Mouse (Mus musculus) liver, embryonic 14.5 days (tissue): ENCODE results near the gene Sema4d. TPM values are rescaled to one million over a fixed set of nuclear protein-coding genes. Genes with fewer than 3 reads are reported as not detected.
A peak's percentile ranks its signal among the peaks of the same experiment; 100 is the strongest.

Source experiments
- ATAC-seq: fragments of 200-750 bp; cut with Nextera tagmentation; 2 replicates; pipeline ENCODE4 v1.8.0; 2017; ENCODE audit warnings: moderate number of reproducible peaks, mild to moderate bottlenecking, moderate library complexity; ENCODE audit not compliant: insufficient read depth
- DNase-seq, 3 experiments: peaks; one replicate each; pipeline ENCODE4 v3.0.0-alpha.2; 2012 to 2013; ENCODE audit warnings: low read depth in 3 of 3, low spot score in 3 of 3
- H3K27ac ChIP-seq: fragments of 300-500 bp; sonication (generic); 2 replicates; pipeline ENCODE4 v1.5.1; 2014; ENCODE audit warnings: moderate library complexity, mild to moderate bottlenecking, control low read depth, inconsistent platforms
- H3K27me3 ChIP-seq: fragments of 300-500 bp; sonication (generic); 2 replicates; pipeline ENCODE4 v1.6.1; 2014; ENCODE audit warnings: mild to moderate bottlenecking, low read length, moderate library complexity; ENCODE audit not compliant: control insufficient read depth, insufficient read depth
- H3K36me3 ChIP-seq: fragments of 300-500 bp; sonication (generic); replicated peaks from 2 replicates; pipeline ENCODE4 v1.6.1; 2014; ENCODE audit warnings: low read depth; ENCODE audit not compliant: control insufficient read depth, insufficient read depth
- H3K4me1 ChIP-seq, 2 experiments: fragments of 200-500 bp in 1 of 2; fragments of 300-500 bp in 1 of 2; sonication (generic) in 1 of 2; replicated peaks; 2 replicates each; pipeline ENCODE4 v1.6.1; 2012 to 2014; ENCODE audit warnings: antibody characterized with exemption in 1 of 2, inconsistent platforms in 1 of 2, low read length in 1 of 2; ENCODE audit not compliant: control insufficient read depth in 2 of 2, insufficient read depth in 2 of 2
- H3K4me2 ChIP-seq: fragments of 300-500 bp; sonication (generic); 2 replicates; pipeline ENCODE4 v1.6.1; 2014; ENCODE audit warnings: low read depth, mild to moderate bottlenecking, control low read depth, moderate library complexity
- H3K4me3 ChIP-seq, 2 experiments: fragments of 200-500 bp in 1 of 2; fragments of 300-500 bp in 1 of 2; sonication (generic) in 1 of 2; 2 replicates each; pipeline ENCODE4 v1.5.1; 2012 to 2014; ENCODE audit warnings: low read depth in 2 of 2, low read length in 2 of 2, mild to moderate bottlenecking in 2 of 2, control low read depth in 1 of 2, inconsistent platforms in 1 of 2, moderate library complexity in 1 of 2; ENCODE audit not compliant: insufficient read depth in 1 of 2
- H3K9ac ChIP-seq: fragments of 300-500 bp; sonication (generic); replicated peaks from 2 replicates; pipeline ENCODE4 v1.6.1; 2014; ENCODE audit warnings: mild to moderate bottlenecking, control low read depth, moderate library complexity
- H3K9me3 ChIP-seq: fragments of 300-500 bp; sonication (generic); 2 replicates; pipeline ENCODE4 v1.6.1; 2016; ENCODE audit warnings: low read length, mixed read lengths; ENCODE audit not compliant: control insufficient read depth
- CTCF ChIP-seq: IDR thresholded peaks from 2 replicates; pipeline ENCODE4 v1.5.1; 2016; ENCODE audit warnings: antibody characterized with exemption, low read depth, control low read depth
- EP300 ChIP-seq: IDR thresholded peaks from 2 replicates; pipeline ENCODE4 v1.6.1; 2016; ENCODE audit warnings: antibody characterized with exemption, low read depth
- WGBS: fragments of 180-500 bp; shearing (Covaris S2); extraction: QIAGEN DNeasy Blood & Tissue Kit; methylation state at CpG from one replicate; pipeline ENCODE4 v1.1.7; 2014; ENCODE audit not compliant: insufficient replicate concordance; 5-methylcytosine and 5-hydroxymethylcytosine counted together
- polyA plus RNA-seq, 2 experiments: library from polyadenylated mRNA; depleted of rRNA in 1 of 2; stranded (reverse) in 1 of 2; unstranded in 1 of 2; fragments of >200 nt; fragmentation: Nextera tagmentation in 1 of 2; extraction: Ambion mirVana in 1 of 2; gene quantifications; 2 replicates each; pipeline versions ENCODE4 v1.2.1 to v1.2.3; 2012 to 2014

Gene Sema4d
- polyA plus RNA-seq, 2 experiments: 4.6 to 4.7 TPM

GRCm38 (mm10) chr13:51805634-51806033 is 12.1 kb upstream of the Sema4d start:
- Histone ChIP-seq H3K4me3 (no peak overlapping the region), H3K27me3 (no peaks in the 10 kb centered on the region), H3K4me2 (no peak overlapping the region), H3K36me3 (no peaks in the 10 kb centered on the region), H3K4me1 (peaks cover 0 to 6% of the 10 kb centered on the region in 2 experiments; a peak in 2 of 4 replicates), H3K9me3 (no peaks in the 10 kb centered on the region), H3K9ac (no peak overlapping the region), H3K27ac (no peak overlapping the region)
- no peak for DNase-seq
- ATAC-seq: no peak
- no peak for TF ChIP-seq EP300
- no peak for TF ChIP-seq CTCF
- 62% methylated on average over 4 of the region's 4 CpGs for WGBS

GRCm38 (mm10) chr13:51800921-51801320 is 7.4 kb upstream of the Sema4d start:
- Histone ChIP-seq H3K4me2 (no peak overlapping the region), H3K9me3 (no peaks in the 10 kb centered on the region), H3K27me3 (no peaks in the 10 kb centered on the region), H3K36me3 (no peaks in the 10 kb centered on the region), H3K27ac (no peak overlapping the region), H3K4me3 (no peak overlapping the region), H3K4me1 (peaks cover 3 to 15% of the 10 kb centered on the region in 2 experiments; a peak in 3 of 4 replicates), H3K9ac (no peak overlapping the region)
- 31% methylated on average over 9 of the region's 9 CpGs for WGBS
- DNase-seq: no peak
- no peak for ATAC-seq
- TF ChIP-seq EP300 (no peak), CTCF (no peak)

- DNase-seq (no peak), ATAC-seq (peak; percentile 61; the same call in 1 of the 2 replicates)
- peaks cover 3 to 15% of the 10 kb centered on the region in 2 experiments; a peak in 3 of 4 replicates for H3K4me1 ChIP-seq
- no peaks in the 10 kb centered on the region for H3K36me3 ChIP-seq
- no peak overlapping the region for H3K4me3 ChIP-seq
- H3K4me2 ChIP-seq: no peak overlapping the region
- no peak overlapping the region for H3K27ac ChIP-seq
- no peaks in the 10 kb centered on the region for H3K27me3 ChIP-seq
- no peak overlapping the region for H3K9ac ChIP-seq
- no peaks in the 10 kb centered on the region for H3K9me3 ChIP-seq
- WGBS: 42% methylated on average over 16 of the region's 16 CpGs
- TF ChIP-seq EP300 (0 out of 2 replicates have a peak, but pooled peaks have one; percentile 37), CTCF (no peak)
Measured at GRCm38 (mm10) chr13:51799735-51800522, 6.4 kb upstream of the Sema4d start.

- TF ChIP-seq CTCF (no peak), EP300 (no peak)
- WGBS: 51% methylated on average over 8 of the region's 8 CpGs
- no peak for ATAC-seq
Measured at GRCm38 (mm10) chr13:51797899-51798746, 4.6 kb upstream of the Sema4d start.

GRCm38 (mm10) chr13:51793948-51794347 is 401 bp upstream of the Sema4d start:
- no peak overlapping the region for H3K27ac ChIP-seq
- DNase-seq (no peak), ATAC-seq (no peak)
- WGBS: 30% methylated on average over 7 of the region's 7 CpGs
- H3K27me3 ChIP-seq: no peaks in the 10 kb centered on the region
- no peaks in the 10 kb centered on the region for H3K36me3 ChIP-seq
- H3K9ac ChIP-seq: no peak overlapping the region
- no peak for TF ChIP-seq EP300
- no peak for TF ChIP-seq CTCF
- H3K9me3 ChIP-seq: no peaks in the 10 kb centered on the region
- H3K4me3 ChIP-seq: no peak overlapping the region
- H3K4me2 ChIP-seq: peak overlapping the region; percentile 3; the same call in 1 of the 2 replicates
- H3K4me1 ChIP-seq: peaks cover 0 to 12% of the 10 kb centered on the region in 2 experiments; a peak in 2 of 4 replicates

More at GRCm38 (mm10) chr13:51797899-51798746, 4.6 kb upstream of the Sema4d start:
- Histone ChIP-seq H3K27me3 (no peaks in the 10 kb centered on the region), H3K9ac (no peak overlapping the region), H3K36me3 (no peaks in the 10 kb centered on the region), H3K4me2 (no peak overlapping the region), H3K4me1 (peaks cover 3 to 15% of the 10 kb centered on the region in 2 experiments; a peak in 3 of 4 replicates), H3K9me3 (no peaks in the 10 kb centered on the region), H3K4me3 (no peak overlapping the region), H3K27ac (no peak overlapping the region)
- no peak for DNase-seq
